Mouse (Mus musculus) brain, adult 2 months (tissue): ENCODE data around the gene Srsf7.
A peak's percentile ranks its signal among the peaks of the same experiment; 100 is the strongest.
"Not testable (repeated sequence)": the region's sequence is repeated elsewhere in the genome, so short reads cannot be mapped to it uniquely, and the experiment has no call there.

Experiments used
- DNase-seq: peaks from one replicate; pipeline ENCODE4 v3.0.0; 2011; ENCODE audit warnings: low read depth, low spot score

The Srsf7 gene

GRCm38 (mm10) chr17:80206671-80207581 lies at the start of gene Srsf7, which contains the start of gene Ttc39d:
Gene Srsf7, minus strand, starts transcription at chr17:80207307.
Gene Ttc39d, plus strand, starts transcription at chr17:80207460.
- DNase-seq = peak; percentile 100

GRCm38 (mm10) chr17:80255208-80255607 lies 48.1 kb upstream of the Srsf7 start:
- DNase-seq = peak; percentile 29

- no peak for DNase-seq
Measured at GRCm38 (mm10) chr17:80254421-80254820, 47.3 kb upstream of the Srsf7 start.

GRCm38 (mm10) chr17:80252757-80253525 lies 45.8 kb upstream of the Srsf7 start:
- DNase-seq = no peak

- no peak for DNase-seq
Measured at GRCm38 (mm10) chr17:80243116-80243515, 36.0 kb upstream of the Srsf7 start.

GRCm38 (mm10) chr17:80241594-80241993 lies 34.5 kb upstream of the Srsf7 start:
- DNase-seq = no peak

GRCm38 (mm10) chr17:80237475-80237874 lies 30.4 kb upstream of the Srsf7 start:
- no peak for DNase-seq

- DNase-seq = no peak
Measured at GRCm38 (mm10) chr17:80236805-80237204, 29.7 kb upstream of the Srsf7 start.

GRCm38 (mm10) chr17:80235477-80235876 lies 28.4 kb upstream of the Srsf7 start:
- DNase-seq = peak; percentile 40

- no peak for DNase-seq
Measured at GRCm38 (mm10) chr17:80234376-80234775, 27.3 kb upstream of the Srsf7 start.

GRCm38 (mm10) chr17:80233844-80234243 lies 26.7 kb upstream of the Srsf7 start:
- no peak for DNase-seq

- DNase-seq = no peak
Measured at GRCm38 (mm10) chr17:80229396-80229795, 22.3 kb upstream of the Srsf7 start.

GRCm38 (mm10) chr17:80225142-80225541 lies 18.0 kb upstream of the Srsf7 start:
- DNase-seq = not testable (repeated sequence)

- peak; percentile 98 for DNase-seq
Measured at GRCm38 (mm10) chr17:80224326-80225116, 17.4 kb upstream of the Srsf7 start, which contains the start of gene Gemin6. Gene Gemin6, plus strand, starts transcription at chr17:80224441.

- no peak for DNase-seq
Measured at GRCm38 (mm10) chr17:80223829-80224228, 16.7 kb upstream of the Srsf7 start.

- no peak for DNase-seq
Measured at GRCm38 (mm10) chr17:80221890-80222628, 15.0 kb upstream of the Srsf7 start.

GRCm38 (mm10) chr17:80221202-80221601 lies 14.1 kb upstream of the Srsf7 start:
- DNase-seq = no peak

- DNase-seq = no peak
Measured at GRCm38 (mm10) chr17:80220131-80220530, 13.0 kb upstream of the Srsf7 start.

GRCm38 (mm10) chr17:80213998-80214397 lies 6.9 kb upstream of the Srsf7 start:
- not testable (repeated sequence) for DNase-seq

GRCm38 (mm10) chr17:80206301-80206670 lies 821 bp downstream of the Srsf7 start:
- DNase-seq = peak; percentile 67

- DNase-seq = no peak
Measured at GRCm38 (mm10) chr17:80205657-80206056, 1.4 kb downstream of the Srsf7 start.
